Mouse (Mus musculus) G1E (cell line): ENCODE results near the gene Vapb. TPM values are rescaled to one million over a fixed set of nuclear protein-coding genes. Genes with fewer than 3 reads are reported as not detected.

Source experiments
- ATAC-seq: 2 replicates; pipeline ENCODE4 v1.8.0; 2016; ENCODE audit warnings: mild to moderate bottlenecking; ENCODE audit not compliant: insufficient number of reproducible peaks, poor library complexity, low FRiP score, severe bottlenecking; ENCODE audit errors: extremely low read depth
- DNase-seq: peaks from one replicate; pipeline ENCODE4 v3.0.0; 2012; ENCODE audit warnings: low spot score
- H3K27me3 ChIP-seq: 2 replicates; pipeline ENCODE4 v1.6.1; 2012; ENCODE audit warnings: mild to moderate bottlenecking, low read length, inconsistent platforms; ENCODE audit not compliant: insufficient read depth
- H3K36me3 ChIP-seq: replicated peaks from 2 replicates; pipeline ENCODE3; 2012; ENCODE audit warnings: mild to moderate bottlenecking, inconsistent platforms
- H3K4me1 ChIP-seq: 2 replicates; pipeline ENCODE4 v1.6.1; 2012; ENCODE audit warnings: low read depth, low read length, inconsistent platforms, mixed read lengths; ENCODE audit not compliant: insufficient read depth
- H3K4me3 ChIP-seq: 2 replicates; pipeline ENCODE4 v1.5.1; 2012; ENCODE audit warnings: low read depth, mild to moderate bottlenecking, inconsistent platforms, low read length, moderate library complexity, mixed read lengths
- H3K9me3 ChIP-seq: replicated peaks from 2 replicates; pipeline ENCODE4 v1.6.1; 2012; ENCODE audit warnings: inconsistent platforms
- CTCF ChIP-seq: IDR thresholded peaks from 2 replicates; pipeline ENCODE4 v1.5.1; 2012; ENCODE audit warnings: low read depth, low read length, inconsistent platforms, mixed read lengths
- GATA1 ChIP-seq: IDR thresholded peaks from 2 replicates; pipeline ENCODE4 v1.6.1; 2012; ENCODE audit warnings: borderline replicate concordance, low read length, inconsistent platforms, mixed read lengths
- GATA2 ChIP-seq: IDR thresholded peaks from 2 replicates; pipeline ENCODE4 v1.6.1; 2012; ENCODE audit warnings: low read depth, low read length, inconsistent platforms, borderline replicate concordance
- POLR2AphosphoS5 ChIP-seq: IDR thresholded peaks from 2 replicates; pipeline ENCODE4 v1.6.1; 2012; ENCODE audit warnings: low read depth, low read length, inconsistent platforms; ENCODE audit not compliant: insufficient replicate concordance
- TAL1 ChIP-seq: conservative IDR thresholded peaks from 2 replicates; pipeline ENCODE4 v1.6.1; 2012; ENCODE audit warnings: low read depth, low read length, inconsistent platforms, mixed read lengths
- polyA plus RNA-seq: library from polyadenylated mRNA; stranded (reverse); fragments of >175 nt; gene quantifications from 2 replicates; pipeline ENCODE4 v1.2.3, GENCODE M21; 2012
- total RNA-seq, 2 experiments: library from RNA; stranded (forward) in 1 of 2; stranded (reverse) in 1 of 2; fragments of 200-1000 nt in 1 of 2; fragments of >200 nt in 1 of 2; fragmentation: Nextera tagmentation in 1 of 2; gene quantifications; 2 replicates each; pipeline ENCODE4 v1.2.3; 2014 to 2017

The Vapb gene
- total and polyA plus RNA-seq, 3 experiments, result 17.3 to 75.2 (median 23.6) TPM

GRCm38 (mm10) chr2:173767959-173768595 lies 30.8 kb downstream of the Vapb start:
- H3K36me3 ChIP-seq, result peaks cover 93% of the 10 kb centered on the region

GRCm38 (mm10) chr2:173769183-173769582 lies 31.9 kb downstream of the Vapb start:
- TF ChIP-seq TAL1 (no peak), POLR2AphosphoS5 (no peak), CTCF (no peak), GATA2 (no peak)
- H3K36me3 ChIP-seq, result peaks cover 92% of the 10 kb centered on the region
- no peak for DNase-seq

More at GRCm38 (mm10) chr2:173767959-173768595, 30.8 kb downstream of the Vapb start:
- Histone ChIP-seq H3K9me3 (no peaks in the 10 kb centered on the region; the same call in 1 of the 2 replicates), H3K4me3 (no peak overlapping the region), H3K27me3 (no peaks in the 10 kb centered on the region), H3K4me1 (peaks cover 16% of the 10 kb centered on the region)
- TF ChIP-seq GATA2, result no peak
- no peak for TF ChIP-seq CTCF
- TF ChIP-seq POLR2AphosphoS5, result no peak
- no peak for TF ChIP-seq TAL1
- no peak for TF ChIP-seq GATA1
- ATAC-seq, result no peak
- DNase-seq, result no peak

DNA sequence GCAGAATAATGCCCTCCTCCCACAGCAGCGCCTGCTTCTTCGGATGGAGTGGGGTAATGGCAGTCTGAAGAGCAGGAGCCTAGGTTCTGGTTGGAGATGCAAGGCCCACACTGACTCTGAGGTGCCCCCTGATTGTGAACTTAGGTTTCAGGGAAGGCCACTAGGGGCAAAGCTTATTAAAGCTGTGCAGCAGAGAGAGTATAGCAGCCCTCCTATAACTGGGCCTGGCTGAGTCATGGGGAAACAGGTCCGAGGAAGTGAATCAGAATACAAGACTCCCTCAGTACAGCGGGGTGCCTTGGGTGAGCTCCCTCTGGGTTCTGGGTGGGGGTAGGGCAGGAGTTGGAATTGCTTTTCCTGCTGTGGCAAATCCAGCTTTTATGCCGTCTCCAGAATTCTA lies 33.3 kb downstream of the Vapb start:
- Histone ChIP-seq H3K27me3 (no peaks in the 10 kb centered on the region), H3K36me3 (peaks cover 93% of the 10 kb centered on the region), H3K9me3 (no peaks in the 10 kb centered on the region; the same call in 1 of the 2 replicates), H3K4me1 (peaks cover 10% of the 10 kb centered on the region), H3K4me3 (no peak overlapping the region)
- DNase-seq, result no peak
- no peak for ATAC-seq
- TF ChIP-seq GATA1, result no peak
- no peak for TF ChIP-seq GATA2
- no peak for TF ChIP-seq TAL1
- TF ChIP-seq POLR2AphosphoS5, result no peak
- no peak for TF ChIP-seq CTCF

More at GRCm38 (mm10) chr2:173769183-173769582, 31.9 kb downstream of the Vapb start:
- Histone ChIP-seq H3K4me3 (no peak overlapping the region), H3K4me1 (peaks cover 12% of the 10 kb centered on the region), H3K9me3 (no peaks in the 10 kb centered on the region; the same call in 1 of the 2 replicates), H3K27me3 (no peaks in the 10 kb centered on the region)
- no peak for ATAC-seq

DNA sequence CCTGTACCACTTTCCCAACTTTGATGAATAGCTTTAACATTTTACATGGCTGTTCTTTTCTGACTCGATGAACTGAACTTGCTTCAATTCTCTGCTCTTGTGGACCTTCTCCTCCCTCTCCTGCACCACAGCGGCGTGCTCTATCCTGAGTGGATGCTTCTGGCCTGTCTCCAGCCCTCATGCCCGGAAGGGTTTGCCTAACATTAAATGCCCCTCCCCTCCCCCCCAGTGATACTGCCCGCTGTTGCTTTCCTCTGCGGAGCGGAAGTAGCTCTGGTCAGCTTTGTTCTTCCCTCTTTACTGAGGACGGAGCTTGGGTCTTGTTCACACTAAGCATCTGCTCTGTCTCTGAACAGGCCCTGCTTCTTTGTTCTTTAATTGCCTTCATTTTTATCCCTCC lies 34.4 kb downstream of the Vapb start:
- ATAC-seq (no peak), DNase-seq (no peak)
- TF ChIP-seq GATA1, result no peak
- no peak for TF ChIP-seq TAL1
- no peak for TF ChIP-seq GATA2
- TF ChIP-seq CTCF, result no peak
- TF ChIP-seq POLR2AphosphoS5, result no peak
- Histone ChIP-seq H3K36me3 (peaks cover 93% of the 10 kb centered on the region), H3K4me1 (peaks cover 10% of the 10 kb centered on the region), H3K27me3 (no peaks in the 10 kb centered on the region), H3K9me3 (no peaks in the 10 kb centered on the region; the same call in 1 of the 2 replicates), H3K4me3 (no peak overlapping the region)

DNA sequence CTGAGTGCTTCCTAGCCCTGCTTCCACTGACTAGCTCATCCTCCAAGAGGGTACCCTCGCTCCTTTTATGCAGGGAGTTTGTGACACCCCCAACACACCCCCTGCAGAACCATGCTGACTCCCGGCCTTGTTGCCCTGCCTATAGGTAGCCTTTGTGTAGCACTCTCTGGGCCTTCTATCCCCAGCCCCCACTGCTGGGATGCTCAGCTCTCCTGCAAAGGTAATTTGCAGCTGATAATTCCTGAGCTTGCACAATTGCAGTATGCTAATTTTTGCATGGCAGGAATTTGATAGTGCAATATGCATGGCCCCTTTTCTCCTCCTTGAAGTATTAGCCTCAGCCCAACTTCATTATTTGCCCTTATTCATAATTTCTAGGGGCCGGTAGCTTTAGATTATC lies 38.2 kb downstream of the Vapb start:
- H3K9me3 ChIP-seq, result no peaks in the 10 kb centered on the region
- DNase-seq (no peak), ATAC-seq (no peak)
- no peaks in the 10 kb centered on the region for H3K27me3 ChIP-seq
- no peaks in the 10 kb centered on the region; the same call in 1 of the 2 replicates for H3K4me1 ChIP-seq
- no peak for TF ChIP-seq CTCF
- no peak for TF ChIP-seq GATA2
- TF ChIP-seq GATA1, result no peak
- no peak for TF ChIP-seq POLR2AphosphoS5
- TF ChIP-seq TAL1, result no peak
- H3K36me3 ChIP-seq, result peaks cover 99% of the 10 kb centered on the region
- no peak overlapping the region for H3K4me3 ChIP-seq

DNA sequence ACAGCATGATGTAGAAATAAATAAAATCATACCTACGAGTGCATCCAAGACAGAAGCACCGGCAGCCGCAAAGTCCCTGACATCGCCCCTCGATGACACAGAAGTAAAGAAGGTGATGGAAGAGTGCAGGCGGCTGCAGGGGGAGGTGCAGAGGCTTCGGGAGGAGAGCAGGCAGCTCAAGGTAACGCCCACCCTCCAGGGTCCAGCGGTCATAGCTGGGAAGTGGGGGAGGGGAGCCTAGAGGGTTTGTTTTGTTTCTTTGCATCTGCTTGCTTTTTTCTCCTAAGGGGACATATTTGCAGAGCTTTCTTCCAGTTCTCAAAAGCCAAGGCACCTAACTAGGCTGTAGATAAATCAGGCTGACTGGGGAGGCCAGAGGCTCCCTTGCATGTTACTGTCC lies 38.8 kb downstream of the Vapb start:
- no peak for TF ChIP-seq GATA2
- no peak for TF ChIP-seq CTCF
- no peak for TF ChIP-seq POLR2AphosphoS5
- no peak for TF ChIP-seq GATA1
- TF ChIP-seq TAL1, result no peak
- Histone ChIP-seq H3K9me3 (no peaks in the 10 kb centered on the region), H3K4me1 (no peaks in the 10 kb centered on the region; the same call in 1 of the 2 replicates), H3K27me3 (no peaks in the 10 kb centered on the region), H3K36me3 (peaks cover 99% of the 10 kb centered on the region), H3K4me3 (no peak overlapping the region)
- ATAC-seq (no peak), DNase-seq (no peak)

GRCm38 (mm10) chr2:173780931-173781330 lies 43.6 kb downstream of the Vapb start:
- H3K4me1 ChIP-seq, result no peaks in the 10 kb centered on the region; the same call in 1 of the 2 replicates
- DNase-seq (no peak), ATAC-seq (no peak)
- H3K36me3 ChIP-seq, result peaks cover 85% of the 10 kb centered on the region
- no peaks in the 10 kb centered on the region for H3K9me3 ChIP-seq
- H3K27me3 ChIP-seq, result no peaks in the 10 kb centered on the region
- no peak for TF ChIP-seq GATA1
- TF ChIP-seq CTCF, result no peak
- no peak for TF ChIP-seq GATA2
- no peak for TF ChIP-seq TAL1
- no peak for TF ChIP-seq POLR2AphosphoS5
- no peak overlapping the region for H3K4me3 ChIP-seq
